Mouse (Mus musculus) lung, adult 2 months (tissue): ENCODE results near the gene Capns2.

Source experiments
- CTCF ChIP-seq: fragments of 200-500 bp; IDR thresholded peaks from 2 replicates; pipeline ENCODE4 v1.5.1; 2011; ENCODE audit warnings: mild to moderate bottlenecking, low read length, control low read depth; ENCODE audit not compliant: insufficient read depth
- POLR2A ChIP-seq: fragments of 200-500 bp; IDR thresholded peaks from 2 replicates; pipeline ENCODE4 v1.6.1; 2011; ENCODE audit warnings: low read depth, mild to moderate bottlenecking, control low read depth, low read length, borderline replicate concordance; ENCODE audit errors: extremely low read depth

DNA sequence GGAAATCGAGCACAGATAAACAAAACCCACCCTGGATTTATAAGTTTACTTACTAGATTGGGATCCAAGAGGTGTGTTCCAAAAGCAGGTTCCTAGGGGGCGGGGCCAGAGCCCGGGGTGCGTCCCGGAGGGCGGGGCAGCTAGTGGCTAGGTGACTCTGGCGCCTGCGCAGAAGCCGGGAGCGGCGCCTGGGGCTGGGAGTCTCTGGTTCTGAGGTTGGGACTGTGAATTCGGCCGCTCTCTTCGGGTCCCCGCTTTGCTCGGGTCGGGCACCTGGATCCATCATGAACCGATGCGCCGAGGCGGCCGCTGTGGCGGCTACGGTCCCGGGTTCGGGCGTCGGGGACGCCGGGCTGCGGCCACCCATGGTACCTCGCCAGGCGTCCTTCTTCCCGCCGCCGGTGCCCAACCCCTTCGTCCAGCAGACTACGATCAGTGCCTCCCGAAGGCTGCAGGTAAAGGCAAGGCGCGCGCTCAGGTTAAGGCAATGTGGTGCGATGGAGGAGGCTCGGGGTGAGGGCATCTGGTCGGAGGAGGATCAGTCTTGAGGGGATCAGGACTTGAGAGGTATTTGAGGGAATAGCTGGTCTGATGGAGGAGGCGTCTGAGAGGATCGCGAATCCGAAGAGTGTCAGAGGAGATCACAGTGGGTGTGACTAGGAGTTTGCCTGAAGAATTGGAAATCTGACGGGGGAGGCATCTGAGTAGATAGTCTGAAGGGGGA is 45.9 kb upstream of the Capns2 start, which contains the start of gene Lpcat2:
- TF ChIP-seq POLR2A (no peak), CTCF (no peak)
